In the genomic region with DNA sequence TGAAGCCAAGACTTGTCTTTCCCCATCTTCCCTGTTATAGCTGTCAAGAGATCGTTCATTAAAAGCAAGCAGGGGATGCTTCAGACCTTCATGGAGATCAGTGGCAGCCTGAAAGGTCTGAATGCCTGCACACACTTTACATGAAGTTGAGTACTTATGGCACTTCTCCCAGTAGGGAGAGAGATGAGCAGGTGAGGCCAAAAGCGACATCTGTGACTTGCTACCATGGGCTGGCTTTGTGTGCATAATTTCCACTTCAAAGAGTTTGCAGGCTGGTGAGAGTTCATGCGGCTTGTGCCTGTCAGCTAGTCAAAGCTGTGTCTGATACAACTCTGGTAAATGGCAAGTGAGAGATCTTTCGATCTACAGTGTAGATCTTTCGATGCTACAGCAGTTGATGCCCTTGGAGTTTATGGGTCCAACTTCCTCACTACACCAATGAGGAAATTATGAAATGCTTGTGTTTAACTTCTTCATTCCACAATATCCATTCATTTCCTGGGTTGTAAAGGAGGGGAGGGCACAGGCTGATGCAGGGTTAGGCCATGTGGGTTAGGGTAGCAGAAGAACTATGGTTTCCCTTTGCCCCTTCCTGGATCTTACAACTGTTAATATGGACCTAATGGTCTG, we compare ENCODE assay signal across 10 mouse cellular contexts.
DNase-seq lines count a peak whose midpoint lies in the region.
"Had no signal": no experiment of that assay in that cellular context is flagged by ENCODE, and none has a peak within 500 bp of the region (broad histone marks: within the 10 kb centered on the region; RNA-seq: fewer than 3 reads in every experiment).

No protein-coding gene starts in this region.

- peak; percentile 8 for DNase-seq in ZHBTc4 (ENCODE audit: low read depth, low spot score)
- peak; percentile 95 for DNase-seq in brain, adult 2 months (ENCODE audit: low read depth, low spot score)
- DNase-seq in cerebellum, postnatal 10 days, result peak; percentile 76 to 80
- peak; percentile 5 for DNase-seq in naive thymus-derived CD4-positive, alpha-beta T cell, adult 2 months (ENCODE audit: low read depth)
- no peak for DNase-seq in adrenal gland, adult (ENCODE audit: inconsistent age in 2 of 2, low spot score in 1 of 2)
- no peak for DNase-seq in MN1 (ENCODE audit: low spot score)
- DNase-seq in heart, adult 8-10 months (ENCODE audit: low spot score), result no peak
- DNase-seq: gastrocnemius, postnatal 36 days; liver, embryonic 13.5 days; lung, postnatal 14 days had no signal

Comparison
In these comparisons a context has a peak if more than half of its experiments do, and no peak if none do; other contexts are left out.
1. DNase-seq: peak in ZHBTc4 (single experiment), brain, adult 2 months (single experiment), cerebellum, postnatal 10 days (2 of 2) and naive thymus-derived CD4-positive, alpha-beta T cell, adult 2 months (single experiment); none in adrenal gland, adult (0 of 2), MN1 (single experiment) and heart, adult 8-10 months (single experiment).